Mouse (Mus musculus): ENCODE data around the gene Gtf2a1.
A peak's percentile ranks its signal among the peaks of the same experiment; 100 is the strongest.
"Not testable (repeated sequence)": the region's sequence is repeated elsewhere in the genome, so short reads cannot be mapped to it uniquely, and the experiment has no call there.

Gene Gtf2a1

DNA sequence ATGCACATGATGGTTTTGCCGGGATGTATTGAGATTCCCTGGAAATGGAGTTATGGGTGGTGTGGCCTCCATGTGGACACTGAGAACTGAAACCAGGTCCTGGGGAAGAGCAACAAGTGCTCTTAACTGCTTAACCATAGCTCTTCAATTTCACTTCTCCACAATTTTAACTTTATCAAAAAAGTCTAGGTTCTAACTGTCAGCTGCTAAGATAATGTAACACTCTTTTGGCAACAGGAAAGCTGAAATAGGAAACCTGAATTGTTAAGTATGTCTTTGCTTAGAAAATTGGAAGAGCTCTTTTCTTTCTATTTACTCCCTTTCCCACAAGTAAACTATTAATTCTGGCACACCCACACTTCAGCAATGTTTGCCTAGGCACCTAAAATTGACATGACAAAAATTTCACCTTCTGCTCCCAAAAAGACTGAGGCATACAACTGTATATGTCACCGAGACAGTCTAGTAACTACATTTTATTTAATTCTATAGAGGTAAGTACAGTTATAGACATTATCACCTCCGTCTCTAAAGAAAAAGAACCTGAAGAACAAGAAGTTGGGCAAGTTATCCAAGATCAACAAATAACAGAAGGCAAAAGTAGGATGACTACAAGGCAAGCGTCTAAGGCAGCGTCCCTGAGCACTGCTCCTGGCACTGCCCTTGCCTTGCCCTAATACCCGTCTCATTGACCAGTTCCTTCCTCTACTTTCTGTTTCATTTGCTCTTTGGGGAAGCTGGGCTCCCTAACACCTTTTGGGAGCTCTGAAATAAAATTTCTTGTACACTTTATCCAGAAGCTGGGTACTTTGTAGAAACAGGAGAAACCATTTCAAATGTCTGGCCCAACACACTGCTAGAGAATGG lies 8.8 kb downstream of the Gtf2a1 start:
- DNase-seq: no peak

DNA sequence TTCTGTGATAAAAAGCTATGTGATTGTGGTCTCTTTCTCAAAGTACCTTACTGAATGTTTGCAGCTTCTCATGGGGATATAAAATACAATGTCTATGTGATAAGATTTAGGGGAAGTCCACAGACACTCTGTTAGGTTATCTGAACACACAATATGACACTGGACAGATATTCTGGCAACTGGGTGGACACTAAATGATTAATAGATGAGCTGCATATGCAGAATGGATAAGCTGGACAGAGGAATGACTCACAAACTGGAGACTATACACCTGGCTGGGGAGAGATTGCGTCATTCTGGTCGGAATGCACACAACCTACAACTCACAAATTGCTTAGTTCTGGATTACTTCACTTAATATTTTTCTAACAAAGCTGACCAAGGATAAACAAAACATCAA lies 10.6 kb downstream of the Gtf2a1 start:
- no peak for DNase-seq

DNA sequence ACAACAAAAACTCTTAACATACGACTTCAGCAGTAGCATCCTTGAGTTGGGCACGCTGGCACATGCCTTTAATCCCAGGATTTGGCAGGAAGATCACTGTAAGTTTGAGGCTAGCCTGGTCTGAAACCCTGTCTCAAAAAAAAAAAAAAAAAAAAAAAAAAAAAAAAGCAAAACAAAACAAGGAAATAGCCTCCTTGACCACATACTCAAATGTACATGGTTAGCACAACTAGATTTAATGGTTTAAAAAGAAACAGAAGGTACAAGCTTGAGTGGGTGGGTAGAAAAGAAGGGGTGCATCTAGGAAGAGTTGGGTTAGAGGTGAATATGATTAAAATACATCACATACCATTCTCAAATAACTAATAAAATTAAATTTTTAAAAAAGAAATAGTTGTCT lies 18.6 kb downstream of the Gtf2a1 start:
- DNase-seq: no peak

DNA sequence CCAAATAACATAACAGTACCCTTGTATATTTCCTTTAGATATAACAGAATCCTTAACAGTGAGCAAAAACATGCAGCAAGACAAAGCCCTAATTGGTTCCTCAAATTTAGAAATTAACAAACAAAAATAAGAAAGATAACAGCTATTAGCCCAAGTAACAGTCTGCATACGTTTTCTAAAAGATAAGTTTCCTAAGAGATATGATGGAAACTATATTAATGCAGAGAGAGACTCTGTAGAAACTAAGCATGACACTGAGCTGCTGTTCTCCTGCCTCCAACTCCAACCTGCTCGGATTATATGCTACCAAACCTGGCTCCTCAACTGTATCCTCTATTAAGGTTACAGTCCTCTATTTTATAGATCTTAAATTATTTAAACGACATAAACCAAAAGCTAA lies 21.0 kb downstream of the Gtf2a1 start:
- no peak for DNase-seq

DNA sequence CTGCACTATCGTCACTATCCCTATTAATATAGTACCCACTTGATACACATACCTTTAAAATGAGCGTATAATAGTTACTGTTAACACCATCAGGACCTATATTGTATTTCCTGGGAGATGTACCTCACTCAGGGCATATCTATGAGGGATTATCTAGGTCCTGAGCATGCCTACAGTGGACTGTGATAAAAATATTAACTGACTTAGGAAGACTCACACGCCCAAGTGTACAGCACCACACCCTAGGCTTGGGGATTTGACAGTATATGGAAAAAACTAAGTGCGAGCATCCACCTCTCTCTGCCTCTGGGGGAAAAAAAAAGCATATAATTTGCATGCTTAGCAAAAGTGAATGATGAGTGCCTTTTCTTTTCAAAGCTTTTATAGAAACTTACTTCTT lies 23.1 kb downstream of the Gtf2a1 start:
- DNase-seq: no peak

DNA sequence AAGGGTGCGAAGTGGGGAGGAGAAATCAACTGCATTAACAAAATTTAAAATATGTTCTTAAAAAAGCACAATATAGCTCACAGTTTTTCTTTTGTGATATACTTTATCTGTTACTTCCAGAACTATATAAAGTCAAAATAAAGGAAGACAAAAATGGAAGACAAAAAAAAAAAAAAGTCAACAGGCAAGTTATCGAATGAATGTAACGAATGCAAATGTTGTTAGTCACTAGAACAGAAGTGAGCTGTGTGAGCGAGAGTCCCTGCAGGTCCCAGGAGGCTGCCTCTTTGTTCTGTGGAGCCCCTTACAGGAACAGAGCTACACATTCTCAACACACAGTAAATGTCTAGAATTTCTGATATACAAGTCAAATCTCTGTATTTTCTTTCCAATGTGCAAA lies 32.1 kb downstream of the Gtf2a1 start:
- DNase-seq: not testable (repeated sequence)

DNA sequence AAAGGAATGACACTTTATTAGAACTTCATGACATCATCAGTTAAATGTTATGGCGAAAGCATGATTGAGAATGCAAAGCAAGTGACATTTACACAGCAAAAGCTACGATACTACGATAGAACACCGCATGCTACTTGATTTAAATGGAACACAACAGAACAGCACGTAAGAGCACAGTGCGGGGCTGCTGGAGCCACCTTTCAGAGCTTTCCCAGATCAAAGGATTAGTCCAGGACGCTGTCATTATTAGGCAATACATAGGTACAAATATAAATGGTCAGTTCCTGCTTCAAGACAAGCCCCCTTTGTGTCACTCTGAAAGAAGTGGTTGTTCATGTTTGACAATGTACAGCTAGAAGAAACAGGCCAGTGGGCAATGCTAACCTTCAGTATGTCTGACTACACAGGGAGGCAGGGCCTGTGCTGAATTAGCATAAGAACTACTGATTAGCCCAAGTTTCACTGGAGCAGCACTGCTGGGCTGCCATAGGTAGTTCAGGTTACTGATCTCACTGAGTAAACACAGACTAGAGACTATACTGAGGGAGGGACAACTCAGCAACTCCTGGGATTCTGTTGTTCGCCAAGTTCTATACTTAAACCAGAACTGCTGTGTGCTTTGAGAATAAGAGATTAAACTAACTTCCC lies 32.8 kb downstream of the Gtf2a1 start:
- DNase-seq: not testable (repeated sequence)

DNA sequence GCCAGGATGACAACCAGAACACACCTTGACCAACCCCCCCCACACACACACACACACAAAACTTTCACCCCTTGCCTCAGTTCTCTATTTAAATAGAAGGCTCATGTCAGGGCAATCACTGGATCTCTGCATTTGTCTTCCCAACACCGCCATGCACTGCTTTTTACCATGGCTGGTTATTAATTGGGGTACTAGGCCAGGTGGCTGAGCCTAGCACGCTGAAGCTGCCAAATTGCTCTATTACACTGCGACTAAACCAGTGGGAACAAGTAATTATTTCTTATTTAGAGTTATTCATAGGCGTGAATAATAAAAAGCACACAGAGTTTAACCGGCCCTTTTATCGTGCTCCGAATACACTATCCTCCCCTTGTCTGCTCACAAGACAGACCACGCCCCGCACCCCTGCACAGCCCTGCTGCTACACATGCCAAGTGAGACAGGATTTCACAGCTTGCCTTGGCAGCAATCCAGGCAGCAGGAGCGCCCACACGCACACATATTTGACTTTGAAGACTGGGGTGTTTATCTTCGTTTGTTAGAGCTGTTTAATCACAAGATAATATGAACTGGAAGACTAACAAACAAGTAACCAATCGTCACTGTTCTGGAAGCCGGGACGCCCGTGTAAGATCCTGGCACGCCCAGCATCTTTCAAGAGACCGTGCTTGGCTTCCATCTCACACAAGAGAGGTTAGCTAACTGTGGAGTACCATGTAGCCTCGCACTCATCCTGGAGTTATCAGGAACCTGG lies 38.3 kb downstream of the Gtf2a1 start:
- peak; percentile 28 for DNase-seq

DNA sequence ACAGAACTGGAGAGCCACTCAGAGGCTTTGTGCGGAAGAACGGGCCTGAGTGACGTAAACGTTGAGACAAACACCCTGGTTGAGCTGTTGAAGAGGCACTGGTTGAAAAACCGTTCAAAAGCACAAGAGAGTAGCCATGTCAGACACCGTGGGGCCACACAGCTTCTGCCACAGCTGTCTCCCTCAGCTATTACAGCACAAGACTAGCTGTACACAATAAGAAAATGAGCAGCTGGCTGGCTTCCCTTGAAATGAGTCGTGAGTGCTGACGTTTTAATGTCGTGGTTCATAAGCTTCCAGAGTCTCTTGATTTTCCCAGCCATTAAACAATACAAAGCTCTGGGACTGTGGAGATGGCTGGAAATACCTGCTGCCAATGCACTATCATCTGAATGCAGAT lies 40.8 kb downstream of the Gtf2a1 start:
- DNase-seq: no peak

DNA sequence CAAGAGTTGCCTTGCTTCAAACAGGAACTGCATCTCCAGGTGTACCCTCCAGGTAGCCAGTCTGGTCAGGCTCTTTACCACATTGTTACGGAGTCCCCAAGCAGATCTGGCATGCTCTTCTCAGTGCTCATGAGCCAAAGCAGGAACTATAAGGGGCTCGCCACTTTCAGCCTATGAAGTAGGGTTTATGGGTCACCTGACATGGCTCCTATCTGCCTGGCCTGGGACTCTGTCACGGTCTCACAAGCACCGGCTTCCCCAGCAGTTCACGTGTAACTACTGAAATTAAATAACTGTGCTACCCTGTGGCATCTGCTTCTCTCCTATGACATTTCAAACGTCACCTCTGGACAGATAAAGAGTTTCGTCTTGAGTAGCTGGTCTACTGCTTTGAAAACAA lies 50.1 kb downstream of the Gtf2a1 start:
- no peak for DNase-seq

DNA sequence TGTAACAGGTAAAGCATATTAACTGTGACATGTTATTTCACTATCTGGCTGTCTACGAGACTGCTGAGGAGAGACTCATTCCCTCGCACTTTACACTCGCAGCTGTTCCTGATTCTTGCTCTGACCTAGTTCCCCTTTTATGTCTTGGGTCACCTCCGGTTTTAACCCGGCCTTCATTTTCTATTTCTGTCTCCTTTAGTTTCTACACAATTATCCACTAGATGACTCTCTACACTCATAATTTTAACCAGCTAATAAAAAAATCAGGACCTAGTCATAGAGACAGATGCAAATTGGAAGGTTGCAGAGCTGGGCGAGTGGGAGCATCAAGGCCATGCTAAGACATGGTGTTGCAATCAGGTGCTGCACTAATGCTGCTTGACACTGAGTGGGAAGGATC lies 55.8 kb downstream of the Gtf2a1 start:
- DNase-seq: no peak

DNA sequence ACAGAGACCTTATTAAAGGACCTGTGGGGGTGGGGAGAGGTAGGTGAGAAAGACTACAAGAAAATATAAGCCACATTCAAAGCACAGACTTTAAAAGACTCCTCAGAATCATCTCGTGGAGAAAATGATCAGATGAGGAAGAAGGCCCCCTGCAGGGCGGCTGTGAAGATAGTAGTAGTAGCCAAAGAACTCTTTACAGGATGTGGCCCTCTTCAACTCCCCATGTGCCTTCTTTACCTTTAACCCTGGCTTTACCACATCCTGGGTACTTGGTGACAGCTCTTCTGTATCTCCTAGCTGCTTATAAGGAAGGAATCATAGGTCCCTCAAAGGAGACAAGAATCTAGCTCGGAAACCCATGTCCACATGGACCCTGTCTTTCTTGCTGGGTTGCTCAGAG lies 66.7 kb downstream of the Gtf2a1 start:
- DNase-seq: no peak

DNA sequence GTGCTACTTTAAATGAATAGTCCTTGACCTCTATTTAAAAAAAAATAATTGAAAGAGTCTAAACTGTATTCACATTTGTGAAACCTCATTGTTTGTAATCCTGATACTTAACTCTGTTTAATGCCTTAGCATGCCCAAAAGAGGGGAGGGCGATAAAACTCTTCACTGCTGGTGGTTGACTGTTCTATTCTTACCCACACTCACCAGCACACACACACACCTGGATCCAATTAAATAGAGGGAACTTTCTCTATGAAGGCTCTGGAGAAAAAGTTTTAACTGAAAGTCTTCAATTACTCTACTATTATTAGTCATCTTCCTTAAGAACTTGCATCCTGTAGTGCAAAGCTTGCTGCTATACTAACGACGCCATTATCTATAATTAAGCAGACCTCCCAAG lies 72.5 kb downstream of the Gtf2a1 start:
- no peak for DNase-seq

DNA sequence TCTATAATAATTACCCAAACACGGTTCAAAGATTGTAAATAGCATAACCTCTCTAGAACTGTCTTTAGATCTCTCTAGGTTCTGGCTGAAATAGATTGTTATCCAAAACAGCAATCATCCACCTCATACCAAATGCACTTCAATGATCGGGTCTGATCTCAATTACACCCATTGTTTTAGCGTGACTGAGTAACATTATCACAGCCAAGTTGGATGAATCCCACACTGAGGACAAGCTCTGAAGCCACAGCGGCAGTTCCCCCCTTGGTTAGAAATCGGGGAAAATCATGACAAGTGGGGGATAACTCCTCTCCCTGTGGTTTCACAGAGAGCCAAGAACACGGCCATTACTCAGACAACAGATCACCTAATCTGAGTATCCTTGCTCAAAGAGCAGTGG lies 76.3 kb downstream of the Gtf2a1 start:
- no peak for DNase-seq

DNA sequence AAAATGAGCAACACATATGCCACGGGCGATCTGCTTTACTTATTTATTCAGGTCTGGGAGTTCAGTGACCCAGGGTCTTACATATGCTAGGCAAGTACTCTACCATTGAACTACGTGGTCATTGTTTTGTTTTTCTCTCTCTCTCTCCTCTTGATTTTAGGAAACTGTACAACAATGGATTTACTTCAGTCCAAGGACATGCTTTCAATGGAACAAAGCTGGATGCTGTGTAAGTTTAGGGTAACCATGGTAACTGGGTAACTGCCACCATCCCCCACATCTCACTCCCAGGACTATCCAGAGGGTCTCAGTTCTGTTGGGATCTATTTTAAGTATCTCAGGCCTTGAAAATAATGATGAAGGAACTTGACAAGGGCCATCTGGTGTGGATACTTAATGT lies 78.5 kb downstream of the Gtf2a1 start:
- no peak for DNase-seq
